Mouse (Mus musculus): ENCODE measurements around the gene Fam209. TPM values are rescaled to one million over a fixed set of nuclear protein-coding genes. Genes with fewer than 3 reads are reported as not detected.

The Fam209 gene
- total RNA-seq (2021), result not detected
- long read RNA-seq, experiment 1, result 0 reads
- long read RNA-seq, experiment 2, result 0 reads

- DNase-seq, result no peak
- intact Hi-C loops (cut with DNase I), result loop anchor here (10.0 kb wide), 1 partner anchor 612 kb away; no protein-coding TSS in a partner anchor
These were observed at the start of gene Fam209 for GRCm38 (mm10) chr2:172472318-172472717. Gene Fam209 (plus strand): TSS chr2:172472520.

DNA sequence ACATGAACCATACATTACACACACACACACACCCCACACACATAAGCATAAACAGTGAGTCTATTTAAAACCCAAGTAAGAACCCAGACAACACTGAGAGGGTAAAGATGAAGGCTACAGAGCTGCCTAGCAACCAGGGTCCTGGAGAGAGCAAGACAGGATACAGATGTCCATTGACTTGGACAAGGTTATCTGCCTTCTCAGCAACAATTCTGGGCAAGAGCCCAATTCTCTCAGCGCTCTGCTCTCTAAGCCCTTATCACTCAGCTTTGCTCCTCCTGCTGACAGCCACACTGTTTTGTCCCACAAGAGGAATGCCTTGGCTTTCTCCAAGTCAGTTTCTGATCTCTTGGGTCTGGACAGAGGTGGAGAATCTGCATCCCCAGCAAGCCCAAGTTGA is 41.7 kb upstream of the Fam209 start:
- DNase-seq, result peak; percentile 16 to 44
- intact Hi-C loops (cut with DNase I), result no loop called here

- DNase-seq, result no peak
- intact Hi-C loops (cut with DNase I), result no loop called here
These were observed 38.6 kb upstream of the Fam209 start for GRCm38 (mm10) chr2:172433746-172434145.

GRCm38 (mm10) chr2:172437371-172437952 is 34.9 kb upstream of the Fam209 start:
- intact Hi-C loops (cut with DNase I), result no loop called here
- no peak for DNase-seq

GRCm38 (mm10) chr2:172439843-172440639 is 32.3 kb upstream of the Fam209 start, which contains the start of gene Rtf2:
Gene Rtf2 (plus strand): TSS chr2:172440556.
- DNase-seq, result peak; percentile 99 to 100
- intact Hi-C loops (cut with DNase I), result loop anchor here (2.0 kb wide), 1 partner anchor 67 kb away; no protein-coding TSS in a partner anchor

GRCm38 (mm10) chr2:172440640-172441005 is 31.7 kb upstream of the Fam209 start:
- intact Hi-C loops (cut with DNase I), result loop anchor here (2.0 kb wide), 1 partner anchor 68 kb away; no protein-coding TSS in a partner anchor
- no peak for DNase-seq

GRCm38 (mm10) chr2:172441176-172441575 is 31.1 kb upstream of the Fam209 start:
- intact Hi-C loops (cut with DNase I), result loop anchor here (2.0 kb wide), 1 partner anchor 68 kb away; no protein-coding TSS in a partner anchor
- DNase-seq, result no peak

DNA sequence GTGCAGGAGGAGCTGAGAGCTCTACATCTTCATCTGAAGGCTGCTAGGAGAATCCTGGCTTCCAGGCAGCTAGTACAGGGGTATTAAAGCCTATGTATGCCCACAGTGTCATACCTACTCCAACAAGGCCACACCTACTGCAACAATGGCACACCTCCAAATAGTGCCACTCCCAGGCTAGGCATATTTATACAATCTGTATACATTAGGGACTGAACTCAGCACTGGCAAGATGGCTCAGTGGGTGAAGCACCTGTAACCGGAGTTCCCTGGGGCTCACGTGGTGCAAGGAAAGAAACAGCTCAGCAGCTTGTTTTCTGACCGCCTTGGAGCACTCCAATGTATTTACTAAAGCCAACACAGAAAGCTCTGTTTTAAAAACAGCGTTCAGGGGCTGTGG is 26.7 kb upstream of the Fam209 start:
- intact Hi-C loops (cut with DNase I), result loop anchor here (5.0 kb wide), 1 partner anchor 223 kb away; no protein-coding TSS in a partner anchor
- DNase-seq, result no peak

- intact Hi-C loops (cut with DNase I), result loop anchor here (5.0 kb wide), 1 partner anchor 225 kb away; no protein-coding TSS in a partner anchor
- DNase-seq, result peak in 1 of 2 experiments; percentile 20
These were observed 25.0 kb upstream of the Fam209 start for GRCm38 (mm10) chr2:172447317-172447716.

- intact Hi-C loops (cut with DNase I), result loop anchor here (5.0 kb wide), 1 partner anchor 226 kb away; no protein-coding TSS in a partner anchor
- no peak for DNase-seq
These were observed 24.0 kb upstream of the Fam209 start for GRCm38 (mm10) chr2:172448329-172448728.

GRCm38 (mm10) chr2:172450640-172451039 is 21.7 kb upstream of the Fam209 start:
- DNase-seq, result no peak
- intact Hi-C loops (cut with DNase I), result no loop called here

GRCm38 (mm10) chr2:172452031-172452430 is 20.3 kb upstream of the Fam209 start:
- no peak for DNase-seq
- intact Hi-C loops (cut with DNase I), result no loop called here

DNA sequence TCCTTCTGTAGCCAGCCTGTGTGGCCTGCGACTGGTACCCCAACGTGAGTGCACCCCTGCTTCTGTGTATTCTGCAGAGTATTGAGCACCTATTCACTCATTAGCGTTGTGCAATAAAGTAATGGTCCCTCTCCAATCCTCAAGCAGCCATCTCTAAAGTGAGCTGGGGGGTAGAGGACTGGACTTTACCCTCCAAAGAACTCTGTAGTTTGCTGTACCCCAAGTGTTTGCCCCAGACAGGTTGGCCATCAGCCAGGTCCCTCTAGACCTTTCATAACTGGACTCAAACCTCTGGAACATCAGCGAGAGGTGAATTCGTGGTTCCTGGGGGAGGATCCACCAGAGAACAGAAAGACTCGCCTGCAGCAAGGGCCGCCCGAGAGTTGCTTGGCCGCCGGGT is 19.9 kb upstream of the Fam209 start:
- DNase-seq, result no peak
- intact Hi-C loops (cut with DNase I), result no loop called here

DNA sequence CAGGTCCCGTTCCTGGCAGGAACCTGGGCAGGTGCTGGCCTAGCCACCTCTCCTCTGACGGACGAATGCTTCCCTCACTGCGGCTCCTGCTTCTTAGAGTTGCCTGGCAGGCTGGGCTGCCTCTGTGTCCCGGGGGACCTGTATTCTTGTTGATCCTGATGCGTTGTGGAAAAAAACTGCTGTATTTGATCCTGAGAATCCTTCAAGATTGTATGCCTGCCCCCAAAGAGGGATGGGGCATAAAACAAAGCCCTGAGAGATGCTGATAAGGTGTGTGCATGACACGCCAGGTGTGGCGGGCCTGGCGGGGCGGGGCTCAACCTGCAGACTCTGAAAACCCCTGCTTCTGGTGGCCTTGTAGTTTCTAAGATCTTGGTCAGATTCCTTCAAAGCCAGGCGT is 13.8 kb upstream of the Fam209 start, which contains the start of gene Gcnt7:
Gene Gcnt7, minus strand, starts transcription at position 101 of the 400 bp plus-strand sequence.
- intact Hi-C loops (cut with DNase I), result no loop called here
- no peak for DNase-seq

GRCm38 (mm10) chr2:172460647-172461046 is 11.7 kb upstream of the Fam209 start:
- no peak for DNase-seq
- intact Hi-C loops (cut with DNase I), result no loop called here

DNA sequence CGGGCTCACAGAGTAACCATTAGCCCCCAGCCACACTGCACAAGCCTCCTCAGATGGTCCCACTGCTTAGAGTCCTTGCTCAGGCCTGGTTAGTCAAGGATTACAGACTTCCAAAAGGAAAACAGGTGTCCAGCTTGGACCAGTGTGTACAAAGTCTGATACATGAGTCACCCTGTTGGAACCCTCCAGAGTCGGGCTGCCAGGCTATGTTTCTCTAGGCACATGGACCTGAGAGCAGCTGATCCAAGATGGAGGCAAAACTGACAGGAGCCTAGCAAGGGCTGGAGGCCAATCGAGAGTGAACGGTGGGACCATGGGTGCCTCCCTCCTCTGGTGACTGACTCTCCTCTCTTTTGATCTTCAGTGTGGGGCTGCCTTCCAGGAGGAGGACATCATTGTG is 9.5 kb upstream of the Fam209 start:
- intact Hi-C loops (cut with DNase I), result no loop called here
- no peak for DNase-seq

DNA sequence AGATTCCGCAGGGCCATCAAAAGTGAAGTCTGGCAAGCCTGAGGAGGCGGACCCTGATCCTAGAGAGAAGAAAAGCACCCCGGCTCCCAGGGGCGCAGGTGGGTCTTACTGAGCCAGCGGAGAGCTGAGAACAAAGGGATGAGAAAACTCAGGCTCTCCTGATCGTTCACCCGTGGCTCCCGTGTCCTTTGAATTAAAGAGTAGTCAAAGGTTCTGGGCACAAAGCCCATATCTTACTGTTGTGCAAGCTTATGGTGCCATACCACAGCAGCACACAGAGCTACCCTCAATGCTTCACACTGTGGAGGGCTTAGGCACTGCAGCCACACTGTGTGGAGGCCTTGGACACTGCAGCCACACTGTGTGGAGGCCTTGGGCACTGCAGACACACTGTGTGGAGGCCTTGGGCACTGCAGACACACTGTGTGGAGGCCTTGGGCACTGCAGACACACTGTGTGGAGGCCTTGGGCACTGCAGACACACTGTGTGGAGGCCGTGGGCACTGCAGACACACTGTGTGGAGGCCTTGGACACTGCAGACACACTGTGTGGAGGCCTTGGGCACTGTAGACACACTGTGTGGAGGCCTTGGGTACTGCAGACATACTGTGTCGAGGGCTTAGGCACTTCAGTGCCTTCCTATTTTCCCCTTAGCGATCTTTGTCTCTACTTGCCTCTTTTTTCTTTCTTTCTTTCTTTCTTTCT is 5.7 kb upstream of the Fam209 start:
- no peak for DNase-seq
- intact Hi-C loops (cut with DNase I), result no loop called here

- intact Hi-C loops (cut with DNase I), result no loop called here
- no peak for DNase-seq
These were observed 5.1 kb upstream of the Fam209 start for GRCm38 (mm10) chr2:172467206-172467605.

- intact Hi-C loops (cut with DNase I), result no loop called here
- DNase-seq, result peak in 1 of 2 experiments; percentile 21
These were observed 3.9 kb upstream of the Fam209 start for GRCm38 (mm10) chr2:172468346-172468819.

- intact Hi-C loops (cut with DNase I), result loop anchor here (10.0 kb wide), 1 partner anchor 611 kb away; no protein-coding TSS in a partner anchor
- peak in 1 of 2 experiments; percentile 19 for DNase-seq
These were observed 1.3 kb downstream of the Fam209 start for GRCm38 (mm10) chr2:172473591-172473990.

Data from heart, postnatal 14 days (tissue).